Mouse (Mus musculus) thymus, adult 2 months (tissue): ENCODE measurements around the gene Fbxw9.

Experiments used
- CTCF ChIP-seq: fragments of 200-500 bp; IDR thresholded peaks from 2 replicates; pipeline ENCODE4 v1.5.1; 2012; ENCODE audit warnings: mild to moderate bottlenecking, control low read depth, low read length, moderate library complexity, borderline replicate concordance; ENCODE audit not compliant: control insufficient read depth, poor library complexity, insufficient read depth; ENCODE audit errors: extremely low read depth
- POLR2A ChIP-seq: fragments of 200-500 bp; IDR thresholded peaks from 2 replicates; pipeline ENCODE4 v1.6.1; 2012; ENCODE audit warnings: mild to moderate bottlenecking, low read length, control low read depth, moderate library complexity; ENCODE audit not compliant: control insufficient read depth, poor library complexity, insufficient read depth; ENCODE audit errors: extremely low read depth

- TF ChIP-seq POLR2A (no peak), CTCF (no peak)
These were observed 20.8 kb downstream of the Fbxw9 start, which contains the start of gene Wdr83os for GRCm38 (mm10) chr8:85080532-85081215.
